Mouse (Mus musculus) limb, embryonic 12.5 days (tissue): ENCODE measurements around the gene Ndrg3. TPM values are rescaled to one million over a fixed set of nuclear protein-coding genes. Genes with fewer than 3 reads are reported as not detected.
"Not testable (repeated sequence)": the region's sequence is repeated elsewhere in the genome, so short reads cannot be mapped to it uniquely, and the experiment has no call there.

Source experiments
- ATAC-seq: fragments of 200-750 bp; cut with Nextera tagmentation; 2 replicates; pipeline ENCODE4 v1.8.0; 2017; ENCODE audit warnings: low read depth, moderate TSS enrichment; ENCODE audit not compliant: insufficient number of reproducible peaks, insufficient read depth, low FRiP score, low TSS enrichment
- H3K27ac ChIP-seq: fragments of 300-500 bp; sonication (generic); 2 replicates; pipeline ENCODE4 v1.5.1; 2016; ENCODE audit warnings: mild to moderate bottlenecking, moderate library complexity
- H3K27me3 ChIP-seq: fragments of 300-500 bp; sonication (generic); 2 replicates; pipeline ENCODE4 v1.6.1; 2016; ENCODE audit warnings: mild to moderate bottlenecking, moderate library complexity
- H3K36me3 ChIP-seq: fragments of 300-500 bp; sonication (generic); 2 replicates; pipeline ENCODE4 v1.6.1; 2016; ENCODE audit warnings: mild to moderate bottlenecking, moderate library complexity
- H3K4me1 ChIP-seq: fragments of 300-500 bp; sonication (generic); replicated peaks from 2 replicates; pipeline ENCODE4 v1.6.1; 2016
- H3K4me2 ChIP-seq: fragments of 300-500 bp; sonication (generic); 2 replicates; pipeline ENCODE4 v1.6.1; 2016; ENCODE audit warnings: mild to moderate bottlenecking, moderate library complexity
- H3K4me3 ChIP-seq: fragments of 300-500 bp; sonication (generic); replicated peaks from 2 replicates; pipeline ENCODE4 v1.5.1; 2016; ENCODE audit warnings: mild to moderate bottlenecking
- H3K9ac ChIP-seq: fragments of 300-500 bp; sonication (generic); replicated peaks from 2 replicates; pipeline ENCODE4 v1.6.1; 2016; ENCODE audit warnings: mild to moderate bottlenecking, moderate library complexity
- H3K9me3 ChIP-seq: fragments of 300-500 bp; sonication (generic); 2 replicates; pipeline ENCODE4 v1.6.1; 2016; ENCODE audit warnings: mild to moderate bottlenecking, moderate library complexity
- WGBS: fragments of 180-500 bp; shearing (Covaris S2); methylation state at CpG from one replicate; pipeline ENCODE4 v1.1.7; 2016; 5-methylcytosine and 5-hydroxymethylcytosine counted together
- polyA plus RNA-seq: library from polyadenylated mRNA; unstranded; fragments of >200 nt; fragmentation: Nextera tagmentation; extraction: Ambion mirVana; gene quantifications from 2 replicates; pipeline ENCODE4 v1.2.1, GENCODE M21; 2016

Gene Ndrg3
- polyA plus RNA-seq, 1 experiment from 2014 or later: 42.0 TPM

DNA sequence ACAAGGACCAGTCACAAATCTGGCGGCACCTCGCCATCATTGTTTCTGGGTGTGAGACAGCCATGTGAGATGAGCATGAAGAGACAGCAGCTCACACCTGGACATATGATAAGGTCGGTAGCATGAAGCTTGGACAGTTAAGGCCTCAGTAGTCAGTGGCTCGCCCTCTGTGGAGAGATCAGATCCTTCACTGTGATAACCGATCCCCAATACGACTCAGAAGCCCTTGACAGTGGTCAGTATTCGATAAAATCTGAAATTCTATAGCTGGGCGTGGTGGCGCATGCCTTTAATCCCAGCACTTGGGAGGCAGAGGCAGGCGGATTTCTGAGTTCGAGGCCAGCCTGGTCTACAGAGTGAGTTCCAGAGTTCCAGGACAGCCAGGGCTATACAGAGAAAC is 72.7 kb downstream of the Ndrg3 start:
- WGBS: 92% methylated on average over 11 of the region's 11 CpGs
- H3K9ac ChIP-seq, H3K4me3 ChIP-seq, H3K4me2 ChIP-seq, H3K36me3 ChIP-seq, H3K27ac ChIP-seq, ATAC-seq, H3K4me1 ChIP-seq, H3K9me3 ChIP-seq, H3K27me3 ChIP-seq: not testable (repeated sequence)

DNA sequence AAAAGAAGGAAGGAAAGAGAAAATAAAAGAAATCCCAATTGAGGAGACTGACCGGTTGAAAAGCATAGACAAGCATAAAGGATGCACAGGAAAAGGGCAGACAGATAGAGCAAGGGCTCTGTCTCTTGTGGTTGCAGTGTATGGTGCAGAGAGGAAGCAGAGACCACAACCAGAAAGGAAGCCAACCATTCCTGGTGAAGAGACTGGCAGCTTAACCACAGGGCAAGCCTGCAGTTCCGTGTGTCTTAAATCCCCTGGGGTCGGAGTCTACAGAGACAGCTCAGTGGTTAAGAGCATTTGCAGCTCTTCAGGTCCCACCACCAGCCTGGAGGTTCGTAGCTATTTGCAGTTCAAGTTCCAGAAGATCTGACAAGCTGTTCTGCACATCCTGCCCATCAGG is 73.3 kb downstream of the Ndrg3 start:
- no peak for ATAC-seq
- H3K4me2 ChIP-seq: no peak overlapping the region
- WGBS: 75% methylated on average over 4 of the region's 4 CpGs
- no peaks in the 10 kb centered on the region for H3K36me3 ChIP-seq
- no peak overlapping the region for H3K4me3 ChIP-seq
- H3K27me3 ChIP-seq: no peaks in the 10 kb centered on the region
- H3K9ac ChIP-seq: no peak overlapping the region
- no peak overlapping the region for H3K27ac ChIP-seq
- H3K9me3 ChIP-seq: no peaks in the 10 kb centered on the region
- no peaks in the 10 kb centered on the region for H3K4me1 ChIP-seq

- Histone ChIP-seq H3K27me3 (no peaks in the 10 kb centered on the region), H3K4me3 (no peak overlapping the region), H3K27ac (no peak overlapping the region), H3K9ac (no peak overlapping the region), H3K9me3 (no peaks in the 10 kb centered on the region), H3K4me1 (no peaks in the 10 kb centered on the region), H3K36me3 (no peaks in the 10 kb centered on the region), H3K4me2 (no peak overlapping the region)
- 81% methylated on average over 3 of the region's 3 CpGs for WGBS
- ATAC-seq: no peak
Measured at GRCm38 (mm10) chr2:156916419-156917125, 75.3 kb downstream of the Ndrg3 start.

GRCm38 (mm10) chr2:156915559-156915958 is 76.3 kb downstream of the Ndrg3 start:
- H3K4me3 ChIP-seq: no peak overlapping the region
- 78% methylated on average over 3 of the region's 3 CpGs for WGBS
- H3K4me2 ChIP-seq: no peak overlapping the region
- H3K27ac ChIP-seq: no peak overlapping the region
- no peaks in the 10 kb centered on the region for H3K36me3 ChIP-seq
- ATAC-seq: no peak
- H3K9me3 ChIP-seq: no peaks in the 10 kb centered on the region
- H3K27me3 ChIP-seq: no peaks in the 10 kb centered on the region
- H3K9ac ChIP-seq: no peak overlapping the region
- no peaks in the 10 kb centered on the region for H3K4me1 ChIP-seq

DNA sequence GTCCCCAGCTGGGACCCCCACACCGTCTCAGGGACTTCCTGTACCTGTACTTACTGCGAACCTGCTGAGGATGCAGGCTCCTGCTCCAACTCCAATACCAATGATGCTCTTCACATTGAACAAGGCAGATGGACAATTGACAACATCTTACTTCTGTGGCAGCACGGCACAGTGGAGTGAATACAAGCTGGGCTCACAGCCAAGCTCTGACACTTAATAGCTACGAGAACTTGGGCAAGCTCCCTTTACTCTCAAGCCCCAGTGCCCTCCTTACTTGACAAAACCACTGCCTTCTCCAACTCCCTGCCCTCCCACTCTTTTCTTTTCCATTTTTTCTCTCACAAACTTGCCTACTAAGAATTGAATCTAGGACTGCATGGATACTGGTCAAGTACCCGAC is 78.7 kb downstream of the Ndrg3 start:
- ATAC-seq: no peak

GRCm38 (mm10) chr2:156905931-156906330 is 85.9 kb downstream of the Ndrg3 start:
- H3K4me1 ChIP-seq, H3K4me3 ChIP-seq, H3K27ac ChIP-seq, H3K27me3 ChIP-seq, ATAC-seq, H3K4me2 ChIP-seq, H3K36me3 ChIP-seq, H3K9me3 ChIP-seq: not testable (repeated sequence)
- 20% methylated on average over 4 of the region's 4 CpGs for WGBS
- 0 out of 2 replicates have a peak overlapping the region, but pooled peaks have one; percentile 8 for H3K9ac ChIP-seq

More for the DNA sequence above, 78.7 kb downstream of the Ndrg3 start:
- H3K4me1 ChIP-seq: no peaks in the 10 kb centered on the region
- H3K36me3 ChIP-seq: no peaks in the 10 kb centered on the region
- no peak overlapping the region for H3K4me2 ChIP-seq
- H3K4me3 ChIP-seq: no peak overlapping the region
- no peaks in the 10 kb centered on the region for H3K9me3 ChIP-seq
- no peak overlapping the region for H3K9ac ChIP-seq
- WGBS: 73% methylated on average over 5 of the region's 5 CpGs
- no peak overlapping the region for H3K27ac ChIP-seq
- no peaks in the 10 kb centered on the region for H3K27me3 ChIP-seq

DNA sequence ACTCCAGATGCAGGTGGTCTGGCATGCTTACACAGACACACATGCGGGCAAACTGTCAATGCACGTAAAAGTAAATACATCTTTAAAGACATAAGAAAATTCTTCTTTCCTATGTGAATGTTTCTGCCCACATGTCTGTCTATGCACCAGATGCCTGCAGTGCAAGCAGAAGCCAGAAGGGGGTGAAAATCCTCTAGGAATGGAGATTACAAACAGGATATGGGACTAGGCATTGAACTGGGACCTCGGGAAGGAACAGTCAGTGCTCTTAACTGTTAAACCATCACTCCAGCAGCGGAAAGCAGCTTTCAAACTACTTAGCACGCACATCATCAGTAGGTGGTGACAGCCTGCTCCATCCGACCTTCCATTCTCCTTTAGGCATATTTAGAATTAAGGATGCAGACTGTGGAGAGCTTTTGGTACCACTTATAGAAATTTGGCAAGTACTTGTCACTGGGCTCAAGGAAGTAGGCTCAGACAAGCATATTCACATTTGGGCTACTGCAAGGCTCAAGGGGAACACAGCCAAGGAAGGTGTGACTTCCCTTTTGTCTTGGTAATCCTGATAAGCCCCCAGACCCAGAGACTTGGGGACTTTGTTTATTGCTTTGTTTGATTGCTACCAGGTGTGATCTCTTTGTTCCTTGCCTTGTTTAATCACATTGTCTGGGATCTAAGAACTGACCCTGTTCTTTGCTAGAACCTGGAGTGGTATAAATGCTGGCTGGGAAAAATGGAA is 86.7 kb downstream of the Ndrg3 start:
- 21% methylated on average over 6 of the region's 6 CpGs for WGBS
- no peaks in the 10 kb centered on the region for H3K36me3 ChIP-seq

DNA sequence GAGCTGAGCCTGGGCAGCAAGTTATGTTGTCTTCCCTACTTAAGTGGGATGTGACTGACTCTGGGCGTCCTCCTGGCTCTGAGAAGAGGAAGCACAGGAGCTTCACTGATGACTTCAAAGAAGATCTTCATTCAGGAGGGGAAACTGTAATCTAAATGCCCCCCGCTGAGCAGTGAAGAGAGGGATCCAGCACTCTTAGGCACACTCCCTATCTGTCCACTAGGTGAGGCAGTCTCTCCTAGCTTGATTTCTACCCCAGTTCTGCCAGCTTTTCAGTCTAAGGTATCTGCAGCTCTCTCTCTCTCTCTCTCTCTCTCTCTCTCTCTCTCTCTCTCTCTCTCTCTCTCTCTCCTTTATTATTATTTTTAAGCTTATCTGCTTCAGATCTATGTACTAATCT is 88.5 kb downstream of the Ndrg3 start:
- no peak overlapping the region for H3K4me2 ChIP-seq
- H3K4me3 ChIP-seq: no peak overlapping the region
- H3K4me1 ChIP-seq: peaks cover 7% of the 10 kb centered on the region; the same call in 1 of the 2 replicates
- no peaks in the 10 kb centered on the region for H3K9me3 ChIP-seq
- peaks cover 3% of the 10 kb centered on the region; the same call in 1 of the 2 replicates for H3K27me3 ChIP-seq
- WGBS: 16% methylated on average over 2 of the region's 2 CpGs
- H3K36me3 ChIP-seq: no peaks in the 10 kb centered on the region
- no peak overlapping the region for H3K27ac ChIP-seq
- no peak overlapping the region for H3K9ac ChIP-seq
- no peak for ATAC-seq

More for the DNA sequence above, 86.7 kb downstream of the Ndrg3 start:
- no peaks in the 10 kb centered on the region for H3K9me3 ChIP-seq
- H3K9ac ChIP-seq: 0 out of 2 replicates have a peak overlapping the region, but pooled peaks have one; percentile 8
- no peak for ATAC-seq
- H3K4me3 ChIP-seq: no peak overlapping the region
- no peak overlapping the region for H3K27ac ChIP-seq
- peaks cover 7% of the 10 kb centered on the region; the same call in 1 of the 2 replicates for H3K4me1 ChIP-seq
- no peak overlapping the region for H3K4me2 ChIP-seq
- H3K27me3 ChIP-seq: no peaks in the 10 kb centered on the region

DNA sequence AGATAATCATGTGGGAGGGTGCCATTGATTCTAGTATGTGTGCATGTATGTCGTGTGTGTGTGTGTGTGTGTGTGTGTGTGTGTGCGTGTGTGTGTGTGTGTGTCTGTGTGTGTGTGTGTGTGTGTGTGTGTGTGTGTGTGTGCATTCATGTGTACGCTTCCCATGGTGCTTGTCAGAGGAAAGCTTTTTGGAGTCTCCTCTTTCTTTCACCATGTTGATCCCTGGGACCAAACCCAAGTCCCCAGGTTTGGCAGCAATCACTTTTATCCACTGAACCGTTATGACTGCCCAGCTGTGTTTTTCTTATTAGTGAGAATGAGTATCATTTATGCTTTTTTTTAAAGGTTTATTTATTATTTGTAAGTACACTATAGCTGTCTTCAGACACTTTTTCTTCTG is 89.4 kb downstream of the Ndrg3 start:
- H3K4me2 ChIP-seq, H3K36me3 ChIP-seq, H3K27ac ChIP-seq, H3K4me3 ChIP-seq, ATAC-seq, H3K9me3 ChIP-seq, H3K4me1 ChIP-seq, H3K27me3 ChIP-seq, H3K9ac ChIP-seq: not testable (repeated sequence)
- 72% methylated on average over 3 of the region's 4 CpGs for WGBS

GRCm38 (mm10) chr2:156901883-156902282 is 90.0 kb downstream of the Ndrg3 start:
- Histone ChIP-seq H3K4me1 (peaks cover 7% of the 10 kb centered on the region; the same call in 1 of the 2 replicates), H3K4me2 (no peak overlapping the region), H3K36me3 (no peaks in the 10 kb centered on the region), H3K27me3 (peaks cover 4% of the 10 kb centered on the region; the same call in 1 of the 2 replicates), H3K4me3 (no peak overlapping the region), H3K27ac (no peak overlapping the region), H3K9ac (no peak overlapping the region), H3K9me3 (no peaks in the 10 kb centered on the region)
- no peak for ATAC-seq
- WGBS: 82% methylated on average over 6 of the region's 6 CpGs

GRCm38 (mm10) chr2:156901344-156901743 is 90.5 kb downstream of the Ndrg3 start:
- Histone ChIP-seq H3K9ac (no peak overlapping the region), H3K27me3 (peaks cover 4% of the 10 kb centered on the region; the same call in 1 of the 2 replicates), H3K4me2 (no peak overlapping the region), H3K9me3 (no peaks in the 10 kb centered on the region), H3K4me1 (peaks cover 7% of the 10 kb centered on the region; the same call in 1 of the 2 replicates), H3K36me3 (no peaks in the 10 kb centered on the region), H3K4me3 (no peak overlapping the region), H3K27ac (no peak overlapping the region)
- WGBS: 73% methylated on average over 2 of the region's 2 CpGs
- ATAC-seq: no peak
